Mouse (Mus musculus) hindbrain, embryonic 14.5 days (tissue): ENCODE measurements around the gene Dhx16. TPM values are rescaled to one million over a fixed set of nuclear protein-coding genes. Genes with fewer than 3 reads are reported as not detected.
A peak's percentile ranks its signal among the peaks of the same experiment; 100 is the strongest.
"Not testable (repeated sequence)": the region's sequence is repeated elsewhere in the genome, so short reads cannot be mapped to it uniquely, and the experiment has no call there.

Experiments used
- ATAC-seq: fragments of 200-750 bp; cut with Nextera tagmentation; 2 replicates; pipeline ENCODE4 v1.8.0; 2017; ENCODE audit warnings: moderate number of reproducible peaks, mild to moderate bottlenecking, moderate TSS enrichment, moderate library complexity; ENCODE audit not compliant: low FRiP score
- DNase-seq: peaks from one replicate; pipeline ENCODE4 v3.0.0-alpha.2; 2015; ENCODE audit warnings: low spot score
- H3K27ac ChIP-seq: fragments of 300-500 bp; sonication (generic); 2 replicates; pipeline ENCODE4 v1.5.1; 2014; ENCODE audit warnings: mild to moderate bottlenecking, moderate library complexity
- H3K27me3 ChIP-seq: fragments of 300-500 bp; sonication (generic); 2 replicates; pipeline ENCODE4 v1.6.1; 2014; ENCODE audit warnings: mild to moderate bottlenecking, low read length, mixed read lengths; ENCODE audit not compliant: control insufficient read depth, insufficient read depth
- H3K36me3 ChIP-seq: fragments of 300-500 bp; sonication (generic); replicated peaks from 2 replicates; pipeline ENCODE4 v1.6.1; 2014; ENCODE audit not compliant: control insufficient read depth, insufficient read depth
- H3K4me1 ChIP-seq: fragments of 300-500 bp; sonication (generic); replicated peaks from 2 replicates; pipeline ENCODE4 v1.6.1; 2014; ENCODE audit warnings: antibody characterized with exemption, low read length, mixed read lengths; ENCODE audit not compliant: control insufficient read depth, insufficient read depth
- H3K4me2 ChIP-seq: fragments of 300-500 bp; sonication (generic); replicated peaks from 2 replicates; pipeline ENCODE4 v1.6.1; 2014; ENCODE audit warnings: mild to moderate bottlenecking, moderate library complexity
- H3K4me3 ChIP-seq: fragments of 300-500 bp; sonication (generic); replicated peaks from 2 replicates; pipeline ENCODE4 v1.5.1; 2014; ENCODE audit warnings: mild to moderate bottlenecking, low read length
- H3K9ac ChIP-seq: fragments of 300-500 bp; sonication (generic); 2 replicates; pipeline ENCODE4 v1.6.1; 2014
- H3K9me3 ChIP-seq: fragments of 300-500 bp; sonication (generic); 2 replicates; pipeline ENCODE4 v1.6.1; 2016; ENCODE audit warnings: low read length; ENCODE audit not compliant: control insufficient read depth
- WGBS: fragments of 180-500 bp; shearing (Covaris S2); extraction: QIAGEN DNeasy Blood & Tissue Kit; methylation state at CpG from one replicate; pipeline ENCODE4 v1.1.7; 2014; 5-methylcytosine and 5-hydroxymethylcytosine counted together
- polyA plus RNA-seq: library from polyadenylated mRNA; unstranded; fragments of >200 nt; fragmentation: Nextera tagmentation; extraction: Ambion mirVana; gene quantifications from 2 replicates; pipeline ENCODE4 v1.2.1, GENCODE M21; 2014

Dhx16 gene
- polyA plus RNA-seq, 1 experiment from 2014 or later = 25.8 TPM

- H3K9me3 ChIP-seq = no peaks in the 10 kb centered on the region
- H3K27me3 ChIP-seq = no peaks in the 10 kb centered on the region
- no peak overlapping the region for H3K4me2 ChIP-seq
- H3K9ac ChIP-seq = no peak overlapping the region
- no peak overlapping the region for H3K27ac ChIP-seq
- peaks cover 45% of the 10 kb centered on the region for H3K36me3 ChIP-seq
- WGBS = 96% methylated on average over 3 of the region's 3 CpGs
- ATAC-seq (no peak), DNase-seq (no peak)
- H3K4me1 ChIP-seq = peaks cover 33% of the 10 kb centered on the region
- H3K4me3 ChIP-seq = no peak overlapping the region
Measured at GRCm38 (mm10) chr17:35922566-35922965, 42.9 kb downstream of the Dhx16 start.

GRCm38 (mm10) chr17:35923281-35923680 lies 43.7 kb downstream of the Dhx16 start:
- H3K9me3 ChIP-seq = no peaks in the 10 kb centered on the region
- H3K4me3 ChIP-seq = no peak overlapping the region
- peak; percentile 17 for DNase-seq
- no peak overlapping the region for H3K4me2 ChIP-seq
- H3K4me1 ChIP-seq = peaks cover 33% of the 10 kb centered on the region
- H3K9ac ChIP-seq = no peak overlapping the region
- H3K27ac ChIP-seq = no peak overlapping the region
- 97% methylated on average over 4 of the region's 4 CpGs for WGBS
- no peaks in the 10 kb centered on the region for H3K27me3 ChIP-seq
- H3K36me3 ChIP-seq = peaks cover 52% of the 10 kb centered on the region
- ATAC-seq = no peak

- no peaks in the 10 kb centered on the region for H3K27me3 ChIP-seq
- no peak for ATAC-seq
- H3K9ac ChIP-seq = no peak overlapping the region
- no peak overlapping the region for H3K4me2 ChIP-seq
- H3K9me3 ChIP-seq = no peaks in the 10 kb centered on the region
- DNase-seq = no peak
- H3K4me3 ChIP-seq = no peak overlapping the region
- 76% methylated on average over 1 of the region's 1 CpGs for WGBS
- H3K4me1 ChIP-seq = 0 out of 2 replicates have a peak, but pooled peaks cover 2% of the 10 kb centered on the region
- no peak overlapping the region for H3K27ac ChIP-seq
- H3K36me3 ChIP-seq = peaks cover 84% of the 10 kb centered on the region
Measured at GRCm38 (mm10) chr17:35927471-35927870, 47.9 kb downstream of the Dhx16 start.

- no peaks in the 10 kb centered on the region for H3K9me3 ChIP-seq
- no peak for ATAC-seq
- H3K9ac ChIP-seq = no peak overlapping the region
Measured at GRCm38 (mm10) chr17:35929534-35929933, 49.9 kb downstream of the Dhx16 start.

GRCm38 (mm10) chr17:35930627-35931026 lies 51.0 kb downstream of the Dhx16 start:
- Histone ChIP-seq H3K4me1 (no peaks in the 10 kb centered on the region), H3K27me3 (no peaks in the 10 kb centered on the region), H3K9me3 (no peaks in the 10 kb centered on the region), H3K9ac (no peak overlapping the region), H3K4me2 (no peak overlapping the region), H3K36me3 (peaks cover 58% of the 10 kb centered on the region), H3K4me3 (no peak overlapping the region), H3K27ac (no peak overlapping the region)
- WGBS = 97% methylated on average over 12 of the region's 12 CpGs
- ATAC-seq = no peak
- no peak for DNase-seq

More at GRCm38 (mm10) chr17:35929534-35929933, 49.9 kb downstream of the Dhx16 start:
- Histone ChIP-seq H3K4me2 (no peak overlapping the region), H3K4me3 (no peak overlapping the region), H3K27me3 (no peaks in the 10 kb centered on the region), H3K27ac (no peak overlapping the region), H3K36me3 (peaks cover 69% of the 10 kb centered on the region), H3K4me1 (no peaks in the 10 kb centered on the region)
- 100% methylated on average over 2 of the region's 2 CpGs for WGBS
- no peak for DNase-seq

GRCm38 (mm10) chr17:35932608-35933007 lies 53.0 kb downstream of the Dhx16 start:
- Histone ChIP-seq H3K9ac (no peak overlapping the region), H3K4me3 (no peak overlapping the region), H3K27me3 (no peaks in the 10 kb centered on the region), H3K4me2 (no peak overlapping the region), H3K36me3 (peaks cover 40% of the 10 kb centered on the region), H3K27ac (no peak overlapping the region), H3K9me3 (no peaks in the 10 kb centered on the region), H3K4me1 (no peaks in the 10 kb centered on the region)
- DNase-seq (peak; percentile 15), ATAC-seq (no peak)
- 91% methylated on average over 4 of the region's 4 CpGs for WGBS

- not testable (repeated sequence) for H3K4me1 ChIP-seq, H3K27me3 ChIP-seq, H3K4me2 ChIP-seq, H3K9ac ChIP-seq, H3K9me3 ChIP-seq, ATAC-seq, H3K27ac ChIP-seq, DNase-seq, H3K4me3 ChIP-seq, H3K36me3 ChIP-seq
- 88% methylated on average over 14 of the region's 14 CpGs for WGBS
Measured at GRCm38 (mm10) chr17:35935763-35936162, 56.1 kb downstream of the Dhx16 start.

- ATAC-seq (peak; percentile 59; the same call in 1 of the 2 replicates), DNase-seq (peak; percentile 69)
- H3K4me3 ChIP-seq = no peak overlapping the region
- H3K9me3 ChIP-seq = no peaks in the 10 kb centered on the region
- no peaks in the 10 kb centered on the region for H3K4me1 ChIP-seq
- no peak overlapping the region for H3K4me2 ChIP-seq
- H3K27ac ChIP-seq = no peak overlapping the region
- H3K36me3 ChIP-seq = no peaks in the 10 kb centered on the region
- H3K9ac ChIP-seq = no peak overlapping the region
- no peaks in the 10 kb centered on the region for H3K27me3 ChIP-seq
- WGBS = 44% methylated on average over 2 of the region's 2 CpGs
Measured at GRCm38 (mm10) chr17:35937700-35938348, 58.2 kb downstream of the Dhx16 start.

GRCm38 (mm10) chr17:35939108-35939507 lies 59.5 kb downstream of the Dhx16 start:
- no peak overlapping the region for H3K4me2 ChIP-seq
- WGBS = 60% methylated on average over 2 of the region's 2 CpGs
- no peak overlapping the region for H3K9ac ChIP-seq
- H3K4me1 ChIP-seq = no peaks in the 10 kb centered on the region
- no peaks in the 10 kb centered on the region for H3K27me3 ChIP-seq
- no peaks in the 10 kb centered on the region for H3K36me3 ChIP-seq
- H3K9me3 ChIP-seq = no peaks in the 10 kb centered on the region
- no peak overlapping the region for H3K27ac ChIP-seq
- DNase-seq (no peak), ATAC-seq (no peak)
- no peak overlapping the region for H3K4me3 ChIP-seq

- Histone ChIP-seq H3K9ac (no peak overlapping the region), H3K4me1 (no peaks in the 10 kb centered on the region), H3K36me3 (no peaks in the 10 kb centered on the region), H3K4me2 (no peak overlapping the region), H3K4me3 (no peak overlapping the region), H3K27ac (no peak overlapping the region), H3K27me3 (no peaks in the 10 kb centered on the region), H3K9me3 (no peaks in the 10 kb centered on the region)
- no peak for ATAC-seq
- DNase-seq = no peak
- 68% methylated on average over 1 of the region's 1 CpGs for WGBS
Measured at GRCm38 (mm10) chr17:35939941-35940340, 60.3 kb downstream of the Dhx16 start.
